Mouse (Mus musculus) retina, embryonic 14.5 days (tissue): ENCODE measurements around the gene Ambp.

ENCODE experiments used
- DNase-seq: peaks from one replicate; pipeline ENCODE4 v3.0.0-alpha.2; 2015; ENCODE audit warnings: low spot score

Ambp gene

GRCm38 (mm10) chr4:63118639-63119437 is 35.8 kb downstream of the Ambp start:
- peak; percentile 92 for DNase-seq

GRCm38 (mm10) chr4:63105651-63106050 is 48.9 kb downstream of the Ambp start:
- DNase-seq: no peak

- DNase-seq: no peak
These were observed 52.6 kb downstream of the Ambp start for GRCm38 (mm10) chr4:63102025-63102424.

- no peak for DNase-seq
These were observed 54.1 kb downstream of the Ambp start for GRCm38 (mm10) chr4:63100478-63100877.

- DNase-seq: no peak
These were observed 57.0 kb downstream of the Ambp start for GRCm38 (mm10) chr4:63097603-63098002.
